Mouse (Mus musculus): ENCODE results near the gene Mdm4. TPM values are rescaled to one million over a fixed set of nuclear protein-coding genes. Genes with fewer than 3 reads are reported as not detected.

The Mdm4 gene
- total RNA-seq, 2 experiments from 2014 or later: 25.0 to 29.0 TPM

DNA sequence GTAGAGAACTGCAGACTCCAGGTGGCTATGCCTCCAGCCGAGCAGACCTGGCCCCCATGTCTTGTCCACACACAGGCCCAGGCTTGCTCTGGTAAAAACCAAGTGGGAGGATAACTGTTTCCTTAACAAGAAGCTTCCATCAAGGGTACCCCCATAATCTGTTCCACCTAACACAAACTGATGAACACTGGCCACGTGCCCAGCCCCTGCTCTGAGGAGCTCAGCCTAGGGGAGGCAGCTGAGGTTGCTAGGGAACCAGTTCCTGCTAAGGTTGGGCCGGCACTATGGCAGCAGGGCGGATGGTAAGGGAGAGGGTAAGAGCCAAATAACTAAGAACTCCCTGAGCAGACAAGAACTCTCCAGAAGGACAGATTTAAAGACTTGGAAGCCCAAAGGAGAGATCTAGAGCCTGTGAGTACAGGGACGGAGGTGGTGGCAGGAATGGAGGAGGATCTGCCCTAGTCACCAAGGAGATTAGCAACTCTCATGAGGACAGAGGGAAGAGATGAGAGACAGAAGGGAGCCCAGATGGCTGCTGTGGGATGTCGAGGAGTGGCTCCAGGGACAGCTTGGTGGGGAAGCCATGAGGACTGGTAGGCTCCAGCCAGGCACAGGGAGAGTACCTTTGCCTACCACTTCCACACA is 114.4 kb downstream of the Mdm4 start:
- DNase-seq (ENCODE audit: low spot score): no peak
- intact Hi-C loops (cut with DNase I): no loop called here

DNA sequence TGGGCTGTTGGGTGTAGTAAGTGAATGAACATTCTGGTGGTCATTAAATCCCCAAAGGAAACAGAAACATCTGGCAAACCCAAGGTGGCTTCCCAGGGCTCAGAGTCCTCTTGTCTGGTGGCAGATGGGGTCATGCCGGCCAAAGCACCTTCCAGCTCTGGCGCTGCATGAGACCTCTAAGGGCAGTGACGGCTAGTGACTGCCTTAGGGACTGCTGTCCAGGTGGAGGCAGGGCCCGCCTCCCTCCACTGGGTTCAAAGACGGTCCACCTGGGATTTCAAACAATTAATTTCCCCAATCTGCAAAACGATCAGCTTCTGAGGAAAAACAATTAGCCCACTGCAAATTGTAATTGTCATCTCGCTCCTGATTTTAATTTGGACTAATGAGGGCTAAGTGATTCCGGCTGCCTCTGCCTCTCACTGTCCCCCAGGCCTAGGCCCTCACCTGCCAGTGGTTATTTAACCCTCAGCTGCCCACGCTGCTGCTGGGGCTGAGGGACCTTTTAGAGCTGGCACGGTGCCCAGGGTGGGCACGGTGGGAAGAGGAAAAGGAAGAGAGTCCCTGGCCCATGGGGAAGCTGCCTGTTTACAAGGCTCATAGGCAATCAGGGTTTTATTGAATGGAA is 119.8 kb downstream of the Mdm4 start:
- DNase-seq (ENCODE audit: low spot score): no peak
- intact Hi-C loops (cut with DNase I): no loop called here

DNA sequence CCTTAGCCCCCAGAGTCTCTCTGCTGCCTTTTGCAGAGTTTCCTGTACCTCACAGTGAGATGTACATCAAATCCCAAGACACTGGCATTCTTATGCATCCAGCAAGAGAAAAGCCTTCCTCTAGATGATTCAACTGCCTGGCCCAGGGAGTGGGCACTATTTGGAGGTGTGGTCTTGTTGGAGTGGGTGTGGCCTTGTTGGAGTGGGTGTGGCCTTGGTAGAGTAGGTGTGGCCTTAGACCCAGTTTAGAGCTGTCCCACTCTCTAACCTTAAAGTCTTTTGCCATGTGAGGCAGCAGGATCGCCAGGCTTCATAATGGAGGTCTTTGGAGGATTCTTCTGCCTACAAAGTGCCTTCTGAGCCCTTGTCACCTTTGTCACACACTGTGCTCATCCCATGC is 120.4 kb downstream of the Mdm4 start:
- intact Hi-C loops (cut with DNase I): no loop called here
- no peak for DNase-seq (ENCODE audit: low spot score)

Small RNA genes lying within 50 kb of the gene (microRNA-seq; reads per million reads assigned to microRNA genes)
- gene Gm44300: not detected

Other genes starting within 250 kb of the Mdm4 start
- 1 to 10 TPM; 3.2 to 3.3 TPM for gene Lrrn2, start 150.3 kb downstream of the Mdm4 start, total RNA-seq (2021)
- gene Pik3c2b, start 15.1 kb upstream of the Mdm4 start, total RNA-seq (2021): 10 to 100 TPM; 19.9 to 21.2 TPM
- gene Ppp1r15b, start 100.6 kb upstream of the Mdm4 start, total RNA-seq (2021): 10 to 100 TPM; 22.1 to 27.3 TPM
- gene Plekha6, start 133.6 kb upstream of the Mdm4 start, total RNA-seq (2021): 10 to 100 TPM; 66.5 to 77.1 TPM

Data from heart, postnatal 25 days (tissue).